Mouse (Mus musculus): Measurements from ENCODE around the gene Ercc4. TPM values are rescaled to one million over a fixed set of nuclear protein-coding genes. Genes with fewer than 3 reads are reported as not detected.

Gene Ercc4
- polyA plus RNA-seq, 1 experiment from 2014 or later = 5.3 TPM

DNA sequence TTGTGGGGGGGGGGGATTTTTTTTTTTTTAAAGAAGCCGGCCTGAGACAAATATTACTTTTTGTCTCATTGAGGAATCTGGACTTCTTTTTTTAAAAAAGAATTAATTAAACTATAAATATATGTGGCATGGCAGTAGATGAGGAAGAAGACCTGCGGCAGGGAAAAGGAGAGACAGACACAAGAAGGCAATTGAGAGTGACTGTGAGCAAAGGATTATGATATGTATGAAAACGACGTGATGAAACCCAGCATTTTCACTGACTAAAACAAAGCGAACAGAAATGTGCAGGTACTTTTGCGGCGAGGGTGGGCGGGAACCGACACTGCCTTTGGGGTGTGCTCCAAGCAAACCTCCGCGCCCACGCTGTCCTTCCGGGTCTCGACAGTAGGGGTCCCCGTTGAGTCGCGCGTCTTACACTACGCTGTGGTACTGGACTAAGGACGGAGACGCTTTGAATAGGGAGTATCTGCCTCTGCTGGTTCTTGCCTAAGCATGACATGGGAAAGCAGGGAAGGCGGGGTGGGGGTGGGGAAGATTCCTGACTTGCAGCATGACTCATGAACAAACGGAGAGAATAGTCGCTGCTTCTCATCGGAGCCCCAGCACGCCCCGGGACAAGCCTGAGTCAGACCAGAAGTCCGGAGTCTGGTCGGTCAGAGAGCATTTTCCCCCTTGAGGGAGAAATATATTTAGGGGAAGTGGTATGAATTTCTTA, 50.6 kb downstream of the Ercc4 start:
- Histone ChIP-seq H3K9ac (ENCODE audit: low read length) (no peak overlapping the region), H3K4me3 (ENCODE audit: low read depth, low read length) (peak overlapping the region; percentile 22; the same call in 1 of the 2 replicates), H3K9me3 (ENCODE audit: control insufficient read depth, low read length) (no peaks in the 10 kb centered on the region), H3K27me3 (ENCODE audit: control insufficient read depth, insufficient read depth, low read length) (no peaks in the 10 kb centered on the region), H3K36me3 (ENCODE audit: control insufficient read depth, insufficient read depth, low read length) (no peaks in the 10 kb centered on the region), H3K4me1 (replicated peaks; ENCODE audit: control insufficient read depth, insufficient read depth) (no peaks in the 10 kb centered on the region), H3K4me2 (replicated peaks; ENCODE audit: low read depth) (peak overlapping the region; percentile 52), H3K27ac (replicated peaks) (no peak overlapping the region)
- TF ChIP-seq EP300 (optimal IDR thresholded peaks at IDR 0.05) (no peak), CTCF (IDR thresholded peaks at IDR 0.05; ENCODE audit: low read depth) (peak; percentile 98)
- 2% methylated on average over 29 of the region's 29 CpGs for WGBS
- ATAC-seq (ENCODE audit: low FRiP score, low TSS enrichment) = peak; percentile 99
- peak; percentile 92 for DNase-seq (ENCODE audit: low spot score)

DNA sequence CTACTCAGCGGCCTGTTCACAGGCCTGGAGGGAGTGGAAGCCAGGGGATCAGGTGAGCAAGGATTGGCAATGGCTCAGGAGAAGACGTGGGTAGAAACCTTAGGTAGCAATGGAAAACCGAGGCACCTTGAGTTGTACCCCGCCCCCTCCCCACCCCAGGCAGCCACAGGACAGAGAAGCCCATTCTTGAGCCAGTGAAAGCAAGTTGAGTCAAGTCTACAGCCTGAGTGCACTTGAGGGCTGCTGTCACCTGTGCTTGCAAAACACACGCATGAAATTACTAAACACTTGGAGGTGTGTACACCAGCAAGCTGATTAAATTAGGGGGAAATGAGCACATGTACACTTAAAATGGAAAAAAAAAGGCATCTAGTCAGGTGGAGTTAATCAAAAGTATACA, 52.0 kb downstream of the Ercc4 start:
- DNase-seq (ENCODE audit: low spot score) = peak; percentile 13
- Histone ChIP-seq H3K4me1 (replicated peaks; ENCODE audit: control insufficient read depth, insufficient read depth) (no peaks in the 10 kb centered on the region), H3K27me3 (ENCODE audit: control insufficient read depth, insufficient read depth, low read length) (no peaks in the 10 kb centered on the region), H3K9ac (ENCODE audit: low read length) (no peak overlapping the region), H3K4me3 (ENCODE audit: low read depth, low read length) (no peak overlapping the region), H3K9me3 (ENCODE audit: control insufficient read depth, low read length) (no peaks in the 10 kb centered on the region), H3K27ac (replicated peaks) (no peak overlapping the region), H3K36me3 (ENCODE audit: control insufficient read depth, insufficient read depth, low read length) (no peaks in the 10 kb centered on the region), H3K4me2 (replicated peaks; ENCODE audit: low read depth) (no peak overlapping the region)
- TF ChIP-seq CTCF (IDR thresholded peaks at IDR 0.05; ENCODE audit: low read depth) (no peak), EP300 (optimal IDR thresholded peaks at IDR 0.05) (no peak)
- no peak for ATAC-seq (ENCODE audit: low FRiP score, low TSS enrichment)
- 66% methylated on average over 5 of the region's 5 CpGs for WGBS

DNA sequence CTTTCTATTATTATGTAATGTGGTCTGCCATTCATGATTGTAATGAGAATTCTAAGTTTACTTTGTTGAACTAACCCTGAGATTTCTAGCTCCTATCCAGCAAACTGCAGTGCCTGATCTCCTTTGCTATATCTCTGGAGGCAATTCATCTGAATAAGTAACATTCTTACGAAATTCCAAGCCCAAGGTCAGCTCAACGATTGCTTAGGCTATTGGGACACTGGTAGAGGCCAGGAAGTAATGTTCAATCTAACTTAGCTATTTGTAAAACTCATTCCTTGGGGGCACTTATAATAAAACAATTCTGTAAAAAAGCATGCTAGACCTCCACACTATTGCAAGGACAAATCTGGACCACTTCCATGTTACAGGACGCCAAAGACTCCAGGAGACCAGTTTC, 58.2 kb downstream of the Ercc4 start:
- no peak overlapping the region for H3K9ac ChIP-seq (ENCODE audit: low read length)

DNA sequence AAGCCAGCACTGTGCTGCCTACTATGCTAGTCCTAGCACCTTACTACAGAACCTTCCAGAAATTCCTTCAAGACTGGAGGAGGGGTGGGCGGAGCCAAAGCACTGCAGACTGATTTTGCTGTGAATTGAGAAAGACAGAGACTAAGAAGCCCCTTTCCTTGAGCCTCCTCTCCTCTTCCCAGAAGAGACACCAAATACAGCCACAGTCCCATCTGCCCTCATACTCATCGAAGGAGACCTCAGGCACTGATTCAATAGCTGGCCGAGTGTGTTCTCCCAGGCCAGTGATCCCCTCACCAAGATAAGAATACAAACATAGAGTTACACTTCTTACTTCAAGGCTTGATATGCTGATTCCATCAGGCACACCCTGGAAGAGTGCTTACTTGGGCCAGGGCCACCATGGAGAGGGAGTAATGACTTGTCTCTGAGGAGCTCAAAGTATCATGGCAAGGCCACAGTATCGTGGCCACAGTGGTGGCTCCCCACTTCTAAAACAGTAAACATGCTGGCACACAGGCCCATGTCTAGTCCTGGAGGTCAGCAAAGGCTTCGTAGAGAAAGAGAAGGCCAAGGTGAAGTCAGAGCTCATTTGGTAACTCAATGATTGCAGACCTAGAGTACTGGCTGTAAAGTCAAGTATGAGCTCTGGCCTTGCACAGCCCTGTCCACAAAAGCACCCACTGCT, 63.7 kb downstream of the Ercc4 start:
- no peak for ATAC-seq (ENCODE audit: low FRiP score, low TSS enrichment)

More for the DNA sequence above, 58.2 kb downstream of the Ercc4 start:
- Histone ChIP-seq H3K27ac (replicated peaks) (no peak overlapping the region), H3K9me3 (ENCODE audit: control insufficient read depth, low read length) (no peaks in the 10 kb centered on the region), H3K36me3 (ENCODE audit: control insufficient read depth, insufficient read depth, low read length) (no peaks in the 10 kb centered on the region), H3K4me2 (replicated peaks; ENCODE audit: low read depth) (no peak overlapping the region), H3K4me3 (ENCODE audit: low read depth, low read length) (no peak overlapping the region), H3K27me3 (ENCODE audit: control insufficient read depth, insufficient read depth, low read length) (no peaks in the 10 kb centered on the region), H3K4me1 (replicated peaks; ENCODE audit: control insufficient read depth, insufficient read depth) (no peaks in the 10 kb centered on the region)
- no peak for TF ChIP-seq EP300 (optimal IDR thresholded peaks at IDR 0.05)
- no peak for TF ChIP-seq CTCF (IDR thresholded peaks at IDR 0.05; ENCODE audit: low read depth)
- DNase-seq (ENCODE audit: low spot score) = no peak
- 70% methylated on average over 3 of the region's 3 CpGs for WGBS
- ATAC-seq (ENCODE audit: low FRiP score, low TSS enrichment) = no peak

DNA sequence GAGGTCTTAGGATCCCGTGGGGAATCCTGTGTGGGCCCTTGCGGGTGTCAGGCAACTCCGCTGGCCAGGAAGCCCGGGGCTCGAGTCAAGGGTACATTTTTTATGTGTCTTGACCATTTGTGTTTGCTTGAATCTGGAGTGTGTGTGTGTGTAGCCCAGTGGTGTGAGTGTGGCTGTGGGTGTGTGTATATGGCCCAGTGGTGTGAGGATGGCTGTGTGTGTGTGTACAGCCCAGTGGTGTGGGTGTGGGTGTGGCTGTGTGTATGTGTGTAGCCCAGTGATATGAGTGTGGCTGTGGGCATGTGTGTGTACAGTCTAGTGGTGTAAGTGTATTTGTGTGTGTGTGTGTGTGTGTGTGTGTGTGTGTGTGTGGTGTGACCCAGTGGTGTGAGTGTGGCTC, 73.0 kb downstream of the Ercc4 start:
- DNase-seq (ENCODE audit: low spot score) (no peak), ATAC-seq (ENCODE audit: low FRiP score, low TSS enrichment) (no peak)
- H3K4me1 ChIP-seq (replicated peaks; ENCODE audit: control insufficient read depth, insufficient read depth) = no peaks in the 10 kb centered on the region
- TF ChIP-seq EP300 (optimal IDR thresholded peaks at IDR 0.05) (no peak), CTCF (IDR thresholded peaks at IDR 0.05; ENCODE audit: low read depth) (no peak)
- no peak overlapping the region for H3K4me3 ChIP-seq (ENCODE audit: low read depth, low read length)
- no peak overlapping the region for H3K4me2 ChIP-seq (replicated peaks; ENCODE audit: low read depth)
- H3K27ac ChIP-seq (replicated peaks) = no peak overlapping the region
- H3K9me3 ChIP-seq (ENCODE audit: control insufficient read depth, low read length) = no peaks in the 10 kb centered on the region
- H3K9ac ChIP-seq (ENCODE audit: low read length) = no peak overlapping the region
- whole genome bisulfite sequencing = 90% methylated on average over 5 of the region's 5 CpGs
- H3K36me3 ChIP-seq (ENCODE audit: control insufficient read depth, insufficient read depth, low read length) = no peaks in the 10 kb centered on the region
- no peaks in the 10 kb centered on the region for H3K27me3 ChIP-seq (ENCODE audit: control insufficient read depth, insufficient read depth, low read length)

More for the DNA sequence above, 63.7 kb downstream of the Ercc4 start:
- no peak overlapping the region for H3K4me2 ChIP-seq (replicated peaks; ENCODE audit: low read depth)
- H3K27me3 ChIP-seq (ENCODE audit: control insufficient read depth, insufficient read depth, low read length) = no peaks in the 10 kb centered on the region
- no peaks in the 10 kb centered on the region for H3K4me1 ChIP-seq (replicated peaks; ENCODE audit: control insufficient read depth, insufficient read depth)
- no peaks in the 10 kb centered on the region for H3K36me3 ChIP-seq (ENCODE audit: control insufficient read depth, insufficient read depth, low read length)
- no peak overlapping the region for H3K9ac ChIP-seq (ENCODE audit: low read length)
- no peaks in the 10 kb centered on the region for H3K9me3 ChIP-seq (ENCODE audit: control insufficient read depth, low read length)
- H3K4me3 ChIP-seq (ENCODE audit: low read depth, low read length) = no peak overlapping the region
- WGBS = 84% methylated on average over 5 of the region's 5 CpGs
- H3K27ac ChIP-seq (replicated peaks) = no peak overlapping the region
- no peak for TF ChIP-seq EP300 (optimal IDR thresholded peaks at IDR 0.05)
- no peak for TF ChIP-seq CTCF (IDR thresholded peaks at IDR 0.05; ENCODE audit: low read depth)
- DNase-seq (ENCODE audit: low spot score) = no peak

DNA sequence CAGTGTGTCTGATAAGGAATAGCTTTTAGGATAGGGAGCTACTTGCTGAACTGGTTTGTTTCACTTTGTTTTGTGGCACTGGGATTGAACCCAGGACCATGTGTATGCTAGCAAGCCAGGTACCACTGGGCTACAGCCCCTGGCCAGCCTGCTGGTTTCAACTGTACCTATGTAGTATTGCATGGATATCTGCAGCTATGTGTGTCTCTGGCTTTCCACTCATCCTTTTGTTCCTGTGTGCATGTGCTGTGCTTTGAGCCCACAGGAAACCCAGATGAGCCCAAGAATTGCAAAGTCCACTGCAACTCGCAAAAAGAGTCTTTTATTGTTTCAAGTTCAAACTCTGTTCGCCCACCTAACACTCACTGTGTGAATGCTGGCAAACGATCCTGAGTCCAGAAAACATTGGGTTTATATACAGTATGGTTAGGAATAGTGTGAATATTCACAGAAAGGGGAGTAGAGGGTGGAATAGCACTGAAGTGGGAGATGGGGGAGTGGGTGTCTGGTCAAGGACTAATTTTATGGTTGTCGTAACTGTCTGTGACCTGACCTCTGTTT, 73.8 kb downstream of the Ercc4 start:
- H3K9ac ChIP-seq (ENCODE audit: low read length) = no peak overlapping the region
- H3K4me1 ChIP-seq (replicated peaks; ENCODE audit: control insufficient read depth, insufficient read depth) = no peaks in the 10 kb centered on the region
- ATAC-seq (ENCODE audit: low FRiP score, low TSS enrichment) = no peak
- WGBS = 81% methylated on average over 4 of the region's 4 CpGs
- TF ChIP-seq EP300 (optimal IDR thresholded peaks at IDR 0.05) = no peak
- no peak for TF ChIP-seq CTCF (IDR thresholded peaks at IDR 0.05; ENCODE audit: low read depth)
- H3K27ac ChIP-seq (replicated peaks) = no peak overlapping the region
- no peaks in the 10 kb centered on the region for H3K36me3 ChIP-seq (ENCODE audit: control insufficient read depth, insufficient read depth, low read length)
- no peaks in the 10 kb centered on the region for H3K9me3 ChIP-seq (ENCODE audit: control insufficient read depth, low read length)
- no peak overlapping the region for H3K4me3 ChIP-seq (ENCODE audit: low read depth, low read length)
- no peak overlapping the region for H3K4me2 ChIP-seq (replicated peaks; ENCODE audit: low read depth)
- DNase-seq (ENCODE audit: low spot score) = no peak
- H3K27me3 ChIP-seq (ENCODE audit: control insufficient read depth, insufficient read depth, low read length) = no peaks in the 10 kb centered on the region

All from stomach, postnatal 0 days (tissue).